Comparison of ENCODE assay signal across 19 mouse cellular contexts in genomic region chr1:52012757-52013156, GRCm38 (mm10). TPM values are rescaled to one million over a fixed set of nuclear protein-coding genes. Genes with fewer than 3 reads are reported as not detected.
DNase-seq lines count a peak whose midpoint lies in the region; ATAC-seq and TF ChIP-seq lines count a peak whose summit lies in the region.
"Had no signal": no experiment of that assay in that cellular context is flagged by ENCODE, and none has a peak within 500 bp of the region (broad histone marks: within the 10 kb centered on the region; RNA-seq: fewer than 3 reads in every experiment).

No protein-coding gene starts in this region.

- no peaks in the 10 kb centered on the region for H3K27me3 ChIP-seq in stomach, postnatal 0 days (ENCODE audit: control insufficient read depth, insufficient read depth, low read length)
- H3K27me3 ChIP-seq: embryonic facial prominence, embryonic 12.5 days; forebrain, embryonic 15.5 days had no signal

- peak; percentile 57 for ATAC-seq in common myeloid progenitor, adult 5-6 weeks (replicated peaks; ENCODE audit: low read depth, poor library complexity, severe bottlenecking)
- peak; percentile 43 for ATAC-seq in megakaryocyte, adult 5-6 weeks (ENCODE audit: poor library complexity, severe bottlenecking)
- no peak for ATAC-seq in frontal cortex, adult (ENCODE audit: low TSS enrichment)
- ATAC-seq in stomach, postnatal 0 days (ENCODE audit: low FRiP score, low TSS enrichment), result no peak
- ATAC-seq: forebrain, embryonic 15.5 days; hindbrain, embryonic 16.5 days had no signal

- H3K9ac ChIP-seq in stomach, postnatal 0 days (ENCODE audit: low read length), result no peak overlapping the region
- H3K9ac ChIP-seq: embryonic facial prominence, embryonic 12.5 days; forebrain, embryonic 15.5 days; heart, embryonic 13.5 days; hindbrain, embryonic 12.5 days had no signal

- H3K4me1 ChIP-seq in stomach, postnatal 0 days (replicated peaks; ENCODE audit: control insufficient read depth, insufficient read depth), result no peaks in the 10 kb centered on the region

- H3K4me2 ChIP-seq in stomach, postnatal 0 days (replicated peaks; ENCODE audit: low read depth), result no peak overlapping the region
- H3K4me2 ChIP-seq: embryonic facial prominence, embryonic 12.5 days; forebrain, embryonic 15.5 days; heart, embryonic 13.5 days; hindbrain, embryonic 12.5 days had no signal

- no peak overlapping the region for H3K4me3 ChIP-seq in stomach, postnatal 0 days (ENCODE audit: low read depth, low read length)
- H3K4me3 ChIP-seq: embryonic facial prominence, embryonic 12.5 days; forebrain, embryonic 15.5 days; heart, embryonic 13.5 days; hindbrain, embryonic 12.5 days had no signal

- H3K36me3 ChIP-seq in stomach, postnatal 0 days (ENCODE audit: control insufficient read depth, insufficient read depth, low read length), result no peaks in the 10 kb centered on the region
- H3K36me3 ChIP-seq: embryonic facial prominence, embryonic 12.5 days; forebrain, embryonic 15.5 days; heart, embryonic 13.5 days; hindbrain, embryonic 12.5 days had no signal

- H3K9me3 ChIP-seq in stomach, postnatal 0 days (ENCODE audit: control insufficient read depth, low read length), result no peaks in the 10 kb centered on the region
- H3K9me3 ChIP-seq: embryonic facial prominence, embryonic 12.5 days; forebrain, embryonic 15.5 days; heart, embryonic 13.5 days; hindbrain, embryonic 12.5 days had no signal

- no peak overlapping the region for H3K27ac ChIP-seq in stomach, postnatal 0 days (replicated peaks)
- H3K27ac ChIP-seq: embryonic facial prominence, embryonic 12.5 days; forebrain, embryonic 15.5 days; heart, embryonic 13.5 days; hindbrain, embryonic 12.5 days had no signal

- TF ChIP-seq EP300 in stomach, postnatal 0 days (optimal IDR thresholded peaks at IDR 0.05), result no peak

- peak; percentile 29 for DNase-seq in heart, adult 11 months
- DNase-seq in heart, adult 9 months (ENCODE audit: low spot score in 2 of 2), result no peak
- peak; percentile 93 for DNase-seq in 416B (ENCODE audit: low read depth)
- no peak for DNase-seq in kidney, adult 9 months
- no peak for DNase-seq in stomach, postnatal 0 days (ENCODE audit: low spot score)
- DNase-seq: adrenal gland, postnatal 10 days; cerebellum, adult 11 months; cerebellum, adult 8-10 months; cerebellum, postnatal 14 days; gastrocnemius, postnatal 10 days; heart, postnatal 36 days had no signal

- no peak for TF ChIP-seq CTCF in stomach, postnatal 0 days (IDR thresholded peaks at IDR 0.05; ENCODE audit: low read depth)

- 90% methylated on average over 7 of the region's 7 CpGs for WGBS in stomach, postnatal 0 days

RNA-seq across cellular contexts. Expression of gene Stat4, which starts 25.8 kb away (rescaled TPM):
- total RNA-seq in common myeloid progenitor, adult 5-6 weeks (2017), result 26.1 and 39.4 TPM in 2 replicates
- 19.3 and 28.2 TPM in 2 replicates for total RNA-seq in megakaryocyte, adult 5-6 weeks (2015)
- total RNA-seq in megakaryocyte, adult 5-6 weeks (2017), result 13.2 and 21.6 TPM in 2 replicates
- polyA plus RNA-seq in stomach, postnatal 0 days (2015; fragmentation: Nextera tagmentation; extraction: Ambion mirVana), result 0.46 and 0.51 TPM in 2 replicates

Comparison
In these comparisons a context has a peak if more than half of its experiments do, and no peak if none do; other contexts are left out.
1. DNase-seq: peak in heart, adult 11 months (single experiment) and 416B (single experiment); none in heart, adult 9 months (0 of 2), kidney, adult 9 months (single experiment) and stomach, postnatal 0 days (single experiment).
2. ATAC-seq: peak in common myeloid progenitor, adult 5-6 weeks (single experiment) and megakaryocyte, adult 5-6 weeks (single experiment); none in frontal cortex, adult (single experiment) and stomach, postnatal 0 days (single experiment).